Mouse (Mus musculus): ENCODE data around the gene Pemt. TPM values are rescaled to one million over a fixed set of nuclear protein-coding genes. Genes with fewer than 3 reads are reported as not detected.

Pemt gene
- polyA plus RNA-seq, 1 experiment from 2014 or later, result 592 TPM

- Histone ChIP-seq H3K27me3 (ENCODE audit: insufficient read depth, low read length) (no peaks in the 10 kb centered on the region), H3K9ac (replicated peaks) (no peak overlapping the region), H3K27ac (ENCODE audit: low read depth) (no peak overlapping the region), H3K36me3 (replicated peaks; ENCODE audit: insufficient read depth, low read length) (no peaks in the 10 kb centered on the region), H3K4me1 (ENCODE audit: insufficient read depth) (peaks cover 13% of the 10 kb centered on the region), H3K4me3 (ENCODE audit: low read depth, low read length) (no peak overlapping the region), H3K4me2 (ENCODE audit: low read depth, low read length) (no peak overlapping the region), H3K9me3 (ENCODE audit: low read length) (no peaks in the 10 kb centered on the region)
- no peak for TF ChIP-seq EP300 (IDR thresholded peaks at IDR 0.05; ENCODE audit: low read depth)
- TF ChIP-seq CTCF (IDR thresholded peaks at IDR 0.05; ENCODE audit: low read depth), result no peak
- WGBS (ENCODE audit: insufficient replicate concordance), result 84% methylated on average over 3 of the region's 3 CpGs
- DNase-seq (no peak), ATAC-seq (no peak)
These were observed 109.3 kb downstream of the Pemt start for GRCm38 (mm10) chr11:59937023-59937422.

- Histone ChIP-seq H3K9me3 (ENCODE audit: low read length) (no peaks in the 10 kb centered on the region), H3K4me1 (ENCODE audit: insufficient read depth) (no peaks in the 10 kb centered on the region), H3K4me3 (ENCODE audit: low read depth, low read length) (no peak overlapping the region), H3K27me3 (ENCODE audit: insufficient read depth, low read length) (no peaks in the 10 kb centered on the region), H3K9ac (replicated peaks) (no peak overlapping the region), H3K4me2 (ENCODE audit: low read depth, low read length) (no peak overlapping the region), H3K36me3 (replicated peaks; ENCODE audit: insufficient read depth, low read length) (no peaks in the 10 kb centered on the region), H3K27ac (ENCODE audit: low read depth) (no peak overlapping the region)
- 58% methylated on average over 12 of the region's 12 CpGs for WGBS (ENCODE audit: insufficient replicate concordance)
- TF ChIP-seq EP300 (IDR thresholded peaks at IDR 0.05; ENCODE audit: low read depth), result no peak
- TF ChIP-seq CTCF (IDR thresholded peaks at IDR 0.05; ENCODE audit: low read depth), result no peak
- no peak for DNase-seq
- ATAC-seq, result no peak
These were observed 112.3 kb downstream of the Pemt start for GRCm38 (mm10) chr11:59933943-59934342.

- H3K9ac ChIP-seq (replicated peaks), result no peak overlapping the region
- DNase-seq (no peak), ATAC-seq (no peak)
- H3K36me3 ChIP-seq (replicated peaks; ENCODE audit: insufficient read depth, low read length), result no peaks in the 10 kb centered on the region
- no peaks in the 10 kb centered on the region for H3K27me3 ChIP-seq (ENCODE audit: insufficient read depth, low read length)
- H3K4me3 ChIP-seq (ENCODE audit: low read depth, low read length), result no peak overlapping the region
- H3K4me1 ChIP-seq (ENCODE audit: insufficient read depth), result no peaks in the 10 kb centered on the region
- H3K27ac ChIP-seq (ENCODE audit: low read depth), result no peak overlapping the region
- WGBS (ENCODE audit: insufficient replicate concordance), result 49% methylated on average over 9 of the region's 9 CpGs
- no peak overlapping the region for H3K4me2 ChIP-seq (ENCODE audit: low read depth, low read length)
- TF ChIP-seq CTCF (IDR thresholded peaks at IDR 0.05; ENCODE audit: low read depth) (no peak), EP300 (IDR thresholded peaks at IDR 0.05; ENCODE audit: low read depth) (no peak)
- H3K9me3 ChIP-seq (ENCODE audit: low read length), result no peaks in the 10 kb centered on the region
These were observed 113.5 kb downstream of the Pemt start for GRCm38 (mm10) chr11:59932560-59933337.

- H3K9me3 ChIP-seq (ENCODE audit: low read length), result no peaks in the 10 kb centered on the region
- no peak for DNase-seq
- no peak for TF ChIP-seq CTCF (IDR thresholded peaks at IDR 0.05; ENCODE audit: low read depth)
- no peak for TF ChIP-seq EP300 (IDR thresholded peaks at IDR 0.05; ENCODE audit: low read depth)
- H3K4me2 ChIP-seq (ENCODE audit: low read depth, low read length), result no peak overlapping the region
- WGBS (ENCODE audit: insufficient replicate concordance), result 59% methylated on average over 4 of the region's 4 CpGs
- ATAC-seq, result no peak
- H3K4me3 ChIP-seq (ENCODE audit: low read depth, low read length), result no peak overlapping the region
- no peaks in the 10 kb centered on the region for H3K27me3 ChIP-seq (ENCODE audit: insufficient read depth, low read length)
- no peaks in the 10 kb centered on the region for H3K4me1 ChIP-seq (ENCODE audit: insufficient read depth)
- no peak overlapping the region for H3K9ac ChIP-seq (replicated peaks)
- H3K36me3 ChIP-seq (replicated peaks; ENCODE audit: insufficient read depth, low read length), result no peaks in the 10 kb centered on the region
- no peak overlapping the region for H3K27ac ChIP-seq (ENCODE audit: low read depth)
These were observed 116.3 kb downstream of the Pemt start for GRCm38 (mm10) chr11:59930031-59930430.

GRCm38 (mm10) chr11:59921265-59921664 lies 125.0 kb downstream of the Pemt start:
- H3K9ac ChIP-seq (replicated peaks), result no peak overlapping the region
- peaks cover 12% of the 10 kb centered on the region; the same call in 1 of the 2 replicates for H3K4me1 ChIP-seq (ENCODE audit: insufficient read depth)
- H3K4me2 ChIP-seq (ENCODE audit: low read depth, low read length), result peak overlapping the region; percentile 7; the same call in 1 of the 2 replicates
- DNase-seq (no peak), ATAC-seq (no peak)
- H3K4me3 ChIP-seq (ENCODE audit: low read depth, low read length), result no peak overlapping the region
- WGBS (ENCODE audit: insufficient replicate concordance), result 52% methylated on average over 7 of the region's 7 CpGs
- H3K36me3 ChIP-seq (replicated peaks; ENCODE audit: insufficient read depth, low read length), result no peaks in the 10 kb centered on the region
- no peak for TF ChIP-seq CTCF (IDR thresholded peaks at IDR 0.05; ENCODE audit: low read depth)
- no peaks in the 10 kb centered on the region for H3K9me3 ChIP-seq (ENCODE audit: low read length)
- no peak overlapping the region for H3K27ac ChIP-seq (ENCODE audit: low read depth)
- no peaks in the 10 kb centered on the region for H3K27me3 ChIP-seq (ENCODE audit: insufficient read depth, low read length)

Other genes starting within 250 kb of the Pemt start
- 11.3 and 13.9 TPM in 2 replicates for gene Flcn, start 236.5 kb downstream of the Pemt start, polyA plus RNA-seq (2015; fragmentation: Nextera tagmentation; extraction: Ambion mirVana)
- gene Nt5m, start 207.0 kb downstream of the Pemt start, polyA plus RNA-seq (2015; fragmentation: Nextera tagmentation; extraction: Ambion mirVana), result 16.0 and 16.4 TPM in 2 replicates
- 58.0 and 60.5 TPM in 2 replicates for gene Cops3, start 206.7 kb downstream of the Pemt start, polyA plus RNA-seq (2015; fragmentation: Nextera tagmentation; extraction: Ambion mirVana)
- 15.2 and 15.8 TPM in 2 replicates for gene Med9, start 98.3 kb downstream of the Pemt start, polyA plus RNA-seq (2015; fragmentation: Nextera tagmentation; extraction: Ambion mirVana)
- 2.2 and 3.2 TPM in 2 replicates for gene Rasd1, start 81.5 kb downstream of the Pemt start, polyA plus RNA-seq (2015; fragmentation: Nextera tagmentation; extraction: Ambion mirVana)
- 3.8 and 4.4 TPM in 2 replicates for gene Rai1, start 58.5 kb upstream of the Pemt start, polyA plus RNA-seq (2015; fragmentation: Nextera tagmentation; extraction: Ambion mirVana)
- 21.4 and 31.0 TPM in 2 replicates for gene Srebf1, start 176.1 kb upstream of the Pemt start, polyA plus RNA-seq (2015; fragmentation: Nextera tagmentation; extraction: Ambion mirVana)

Data from liver, postnatal 0 days (tissue).